Mouse (Mus musculus) midbrain, embryonic 12.5 days (tissue): ENCODE measurements around the gene E2f1. TPM values are rescaled to one million over a fixed set of nuclear protein-coding genes. Genes with fewer than 3 reads are reported as not detected.

Source experiments
- ATAC-seq: fragments of 200-750 bp; cut with Nextera tagmentation; 2 replicates; pipeline ENCODE4 v1.8.0; 2017; ENCODE audit warnings: low read depth, moderate TSS enrichment, moderate library complexity; ENCODE audit not compliant: low FRiP score
- H3K27ac ChIP-seq: fragments of 300-500 bp; sonication (generic); replicated peaks from 2 replicates; pipeline ENCODE4 v1.5.1; 2016; ENCODE audit warnings: mild to moderate bottlenecking
- H3K27me3 ChIP-seq: fragments of 300-500 bp; sonication (generic); 2 replicates; pipeline ENCODE4 v1.6.1; 2016; ENCODE audit warnings: mild to moderate bottlenecking
- H3K36me3 ChIP-seq: fragments of 300-500 bp; sonication (generic); 2 replicates; pipeline ENCODE4 v1.6.1; 2016
- H3K4me1 ChIP-seq: fragments of 300-500 bp; sonication (generic); 2 replicates; pipeline ENCODE4 v1.6.1; 2016
- H3K4me2 ChIP-seq: fragments of 300-500 bp; sonication (generic); replicated peaks from 2 replicates; pipeline ENCODE4 v1.6.1; 2016; ENCODE audit warnings: mild to moderate bottlenecking, moderate library complexity
- H3K4me3 ChIP-seq: fragments of 300-500 bp; sonication (generic); 2 replicates; pipeline ENCODE4 v1.5.1; 2016; ENCODE audit warnings: mild to moderate bottlenecking
- H3K9ac ChIP-seq: fragments of 300-500 bp; sonication (generic); replicated peaks from 2 replicates; pipeline ENCODE4 v1.6.1; 2016; ENCODE audit warnings: mild to moderate bottlenecking, moderate library complexity
- H3K9me3 ChIP-seq: fragments of 300-500 bp; sonication (generic); 2 replicates; pipeline ENCODE4 v1.6.1; 2016; ENCODE audit warnings: mild to moderate bottlenecking
- WGBS: fragments of 180-500 bp; shearing (Covaris S2); methylation state at CpG from one replicate; pipeline ENCODE4 v1.1.7; 2016; 5-methylcytosine and 5-hydroxymethylcytosine counted together
- polyA plus RNA-seq: library from polyadenylated mRNA; unstranded; fragments of >200 nt; fragmentation: Nextera tagmentation; extraction: Ambion mirVana; gene quantifications from 2 replicates; pipeline ENCODE4 v1.2.1, GENCODE M21; 2016

Gene E2f1
- polyA plus RNA-seq = 36.0 and 41.1 TPM in 2 replicates

- Histone ChIP-seq H3K27ac (peak within 1 kb of the TSS; percentile 91), H3K27me3 (no peaks in the 10 kb centered on the region), H3K9me3 (no peaks in the 10 kb centered on the region), H3K4me2 (peak within 1 kb of the TSS; percentile 80), H3K4me1 (peaks cover 51% of the 10 kb centered on the region), H3K36me3 (no peaks in the 10 kb centered on the region), H3K4me3 (peak within 1 kb of the TSS; percentile 91), H3K9ac (peak within 1 kb of the TSS; percentile 79)
- peak; percentile 96 for ATAC-seq
- 0% methylated on average over 35 of the region's 44 CpGs for WGBS
Observed at GRCm38 (mm10) chr2:154569836-154570286, at the start of gene E2f1. TSS of gene E2f1 (minus strand) at chr2:154569892.

- H3K36me3 ChIP-seq = no peaks in the 10 kb centered on the region
- no peaks in the 10 kb centered on the region for H3K27me3 ChIP-seq
- no peak overlapping the region for H3K4me3 ChIP-seq
- no peak overlapping the region for H3K27ac ChIP-seq
- no peak overlapping the region for H3K4me2 ChIP-seq
- H3K4me1 ChIP-seq = peaks cover 14% of the 10 kb centered on the region
- no peaks in the 10 kb centered on the region for H3K9me3 ChIP-seq
- WGBS = 88% methylated on average over 3 of the region's 3 CpGs
- no peak overlapping the region for H3K9ac ChIP-seq
- ATAC-seq = no peak
Observed at GRCm38 (mm10) chr2:154617061-154617460, 47.4 kb upstream of the E2f1 start.

GRCm38 (mm10) chr2:154615674-154616073 is 46.0 kb upstream of the E2f1 start:
- Histone ChIP-seq H3K9ac (no peak overlapping the region), H3K4me1 (peaks cover 14% of the 10 kb centered on the region), H3K36me3 (no peaks in the 10 kb centered on the region), H3K4me3 (no peak overlapping the region), H3K9me3 (no peaks in the 10 kb centered on the region), H3K27me3 (no peaks in the 10 kb centered on the region), H3K27ac (no peak overlapping the region), H3K4me2 (no peak overlapping the region)
- 95% methylated on average over 5 of the region's 5 CpGs for WGBS
- ATAC-seq = no peak

DNA sequence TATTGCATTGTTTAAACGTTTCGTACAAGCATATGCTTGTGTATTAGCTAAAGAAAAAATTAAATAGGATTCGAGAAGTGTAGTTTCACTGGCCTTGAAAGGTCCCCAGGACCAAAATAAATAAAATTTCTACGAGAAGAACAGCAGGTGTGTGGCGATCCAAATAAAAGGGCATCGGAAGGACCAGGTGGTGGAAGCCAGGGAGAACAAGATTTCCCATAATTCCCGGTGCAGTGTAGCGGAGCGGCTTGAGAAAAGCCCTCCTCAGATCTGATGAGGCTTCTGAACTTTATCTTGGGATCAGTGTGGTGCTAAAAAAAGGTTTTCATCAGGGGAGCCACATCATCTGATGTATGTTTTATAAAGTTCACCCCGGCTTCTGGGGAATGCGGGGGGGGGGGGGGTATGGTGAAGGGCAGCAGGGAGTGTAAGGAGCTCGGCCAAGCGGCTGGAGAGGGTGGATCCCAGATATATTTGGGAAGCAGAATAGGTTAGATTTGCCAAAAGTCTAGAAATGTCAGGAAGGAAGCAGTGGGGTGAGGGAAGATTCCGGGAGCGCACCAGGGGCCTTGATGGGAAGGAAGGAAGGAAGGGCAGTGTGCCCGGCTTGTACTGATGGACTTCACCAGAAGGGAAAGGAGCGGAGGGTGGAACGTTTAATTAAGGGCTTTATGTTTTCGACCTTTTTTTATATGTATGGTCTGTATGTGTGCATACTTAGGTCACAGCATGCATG is 45.3 kb upstream of the E2f1 start:
- 70% methylated on average over 19 of the region's 19 CpGs for WGBS
- Histone ChIP-seq H3K9ac (no peak overlapping the region), H3K4me2 (no peak overlapping the region), H3K4me1 (peaks cover 14% of the 10 kb centered on the region), H3K27ac (peak overlapping the region; percentile 97), H3K27me3 (no peaks in the 10 kb centered on the region), H3K4me3 (no peak overlapping the region), H3K36me3 (no peaks in the 10 kb centered on the region), H3K9me3 (no peaks in the 10 kb centered on the region)
- no peak for ATAC-seq

DNA sequence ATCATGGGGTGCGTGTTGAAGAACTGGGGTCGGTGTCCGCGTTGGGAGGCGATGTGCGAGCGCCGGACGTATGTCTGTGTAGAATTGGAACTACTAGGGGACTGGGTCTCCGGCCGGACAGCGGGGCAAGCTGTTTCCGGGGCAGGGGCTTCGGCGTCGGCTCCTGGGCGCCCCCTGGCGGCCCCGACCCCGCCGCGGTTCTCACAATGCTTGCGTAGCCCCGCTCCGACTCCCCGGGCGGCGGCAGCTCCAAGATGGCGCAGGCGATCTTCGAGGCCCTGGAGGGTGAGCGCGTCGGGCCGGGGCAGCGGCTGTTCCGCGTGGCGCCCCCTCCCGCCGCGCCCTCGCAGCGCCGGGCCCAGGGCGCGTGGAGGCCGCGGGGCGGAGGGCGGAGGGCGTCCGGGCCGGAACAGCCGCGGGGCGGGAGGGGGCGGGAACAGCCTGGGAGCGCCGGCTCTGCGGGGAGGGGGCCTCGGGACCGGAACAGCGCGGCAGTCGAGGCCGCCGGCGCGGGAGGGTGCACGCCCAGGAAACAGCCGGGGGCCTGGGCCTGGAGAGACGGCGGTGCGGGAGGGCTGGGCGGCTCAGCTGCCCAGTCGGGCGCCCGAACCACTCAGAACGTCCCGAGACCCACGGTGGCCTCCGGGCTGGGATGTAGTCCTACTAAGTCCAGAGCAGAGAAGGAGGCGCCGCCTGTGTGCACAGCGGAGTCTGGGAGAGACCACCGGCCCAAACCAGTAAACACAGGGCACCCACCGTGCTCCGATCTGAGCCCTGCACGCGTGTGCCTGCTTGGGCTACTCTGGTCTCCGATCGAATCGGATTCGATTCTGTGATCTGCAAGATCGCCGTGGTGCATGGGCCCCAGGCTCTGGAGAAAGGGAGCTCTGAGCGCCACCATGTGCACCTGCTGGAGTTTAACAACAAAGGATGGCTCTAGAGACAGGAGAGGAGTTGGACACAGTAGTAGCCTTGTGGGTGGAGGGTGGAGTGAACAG is 43.7 kb upstream of the E2f1 start, which contains the start of the genes Zfp341 and 4930519P11Rik:
Zfp341 (plus strand) TSS at position 180 of the 998 bp plus-strand sequence.
4930519P11Rik (minus strand) TSS at position 320 of the 998 bp plus-strand sequence.
- Histone ChIP-seq H3K4me3 (peak within 1 kb of the TSS; percentile 54), H3K9me3 (no peaks in the 10 kb centered on the region), H3K9ac (peak within 1 kb of the TSS; percentile 74), H3K4me2 (peak within 1 kb of the TSS; percentile 64), H3K36me3 (no peaks in the 10 kb centered on the region), H3K27ac (peak within 1 kb of the TSS; percentile 97), H3K4me1 (peaks cover 14% of the 10 kb centered on the region), H3K27me3 (no peaks in the 10 kb centered on the region)
- under 1% methylated on average over 71 of the region's 98 CpGs for WGBS
- ATAC-seq = peak; percentile 93

GRCm38 (mm10) chr2:154609050-154609767 is 39.5 kb upstream of the E2f1 start:
- no peak overlapping the region for H3K4me3 ChIP-seq
- ATAC-seq = no peak
- no peak overlapping the region for H3K9ac ChIP-seq
- H3K27ac ChIP-seq = no peak overlapping the region
- 68% methylated on average over 10 of the region's 10 CpGs for WGBS
- peaks cover 10% of the 10 kb centered on the region for H3K4me1 ChIP-seq
- H3K4me2 ChIP-seq = no peak overlapping the region
- H3K36me3 ChIP-seq = no peaks in the 10 kb centered on the region
- no peaks in the 10 kb centered on the region for H3K9me3 ChIP-seq
- H3K27me3 ChIP-seq = peaks cover 5% of the 10 kb centered on the region

- no peaks in the 10 kb centered on the region for H3K36me3 ChIP-seq
- H3K4me2 ChIP-seq = no peak overlapping the region
- peaks cover 11% of the 10 kb centered on the region for H3K4me1 ChIP-seq
- H3K27me3 ChIP-seq = peaks cover 5% of the 10 kb centered on the region
- H3K4me3 ChIP-seq = no peak overlapping the region
- no peak for ATAC-seq
- no peaks in the 10 kb centered on the region for H3K9me3 ChIP-seq
- 88% methylated on average over 1 of the region's 1 CpGs for WGBS
- no peak overlapping the region for H3K9ac ChIP-seq
- no peak overlapping the region for H3K27ac ChIP-seq
Observed at GRCm38 (mm10) chr2:154606965-154607364, 37.3 kb upstream of the E2f1 start.

- Histone ChIP-seq H3K27ac (no peak overlapping the region), H3K36me3 (no peaks in the 10 kb centered on the region), H3K4me1 (peaks cover 11% of the 10 kb centered on the region), H3K4me2 (peak overlapping the region; percentile 66), H3K4me3 (peak overlapping the region; percentile 66), H3K9ac (no peak overlapping the region), H3K9me3 (no peaks in the 10 kb centered on the region), H3K27me3 (peaks cover 5% of the 10 kb centered on the region)
- whole genome bisulfite sequencing = 45% methylated on average over 7 of the region's 7 CpGs
- no peak for ATAC-seq
Observed at GRCm38 (mm10) chr2:154604156-154604555, 34.5 kb upstream of the E2f1 start.

DNA sequence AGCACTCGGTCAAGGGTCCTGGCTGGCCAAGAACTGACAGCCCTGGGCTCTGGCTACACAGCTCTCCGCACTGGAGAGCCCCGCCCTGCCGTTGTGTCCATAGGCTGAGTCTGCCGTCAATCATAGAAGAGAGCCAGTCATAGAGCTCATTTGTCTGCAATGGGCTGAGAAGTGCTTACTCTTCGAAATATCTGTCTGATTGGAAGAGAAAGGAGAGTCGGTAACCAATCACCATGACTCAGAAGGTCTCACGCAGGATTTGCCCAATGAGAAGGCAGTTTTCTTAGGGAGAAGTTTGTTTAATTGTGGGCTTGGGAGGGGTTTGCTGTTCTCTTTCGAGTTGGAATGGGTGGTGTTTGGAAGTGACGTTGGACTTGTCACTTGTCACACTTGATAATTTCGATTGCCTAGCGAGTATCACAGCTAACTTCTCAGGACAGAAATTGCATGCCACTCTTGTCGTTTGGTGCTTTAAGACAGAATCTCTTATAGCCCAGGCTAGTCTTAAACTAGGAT is 34.0 kb upstream of the E2f1 start, which contains the start of gene Pxmp4:
Pxmp4 (minus strand) TSS at position 71 of the 516 bp plus-strand sequence.
- Histone ChIP-seq H3K9me3 (no peaks in the 10 kb centered on the region), H3K9ac (peak within 1 kb of the TSS; percentile 75), H3K4me2 (peak within 1 kb of the TSS; percentile 66), H3K27ac (peak within 1 kb of the TSS; percentile 40), H3K4me1 (peaks cover 11% of the 10 kb centered on the region), H3K4me3 (peak within 1 kb of the TSS; percentile 66), H3K36me3 (no peaks in the 10 kb centered on the region), H3K27me3 (peaks cover 5% of the 10 kb centered on the region)
- ATAC-seq = peak; percentile 100
- under 1% methylated on average over 13 of the region's 13 CpGs for WGBS

DNA sequence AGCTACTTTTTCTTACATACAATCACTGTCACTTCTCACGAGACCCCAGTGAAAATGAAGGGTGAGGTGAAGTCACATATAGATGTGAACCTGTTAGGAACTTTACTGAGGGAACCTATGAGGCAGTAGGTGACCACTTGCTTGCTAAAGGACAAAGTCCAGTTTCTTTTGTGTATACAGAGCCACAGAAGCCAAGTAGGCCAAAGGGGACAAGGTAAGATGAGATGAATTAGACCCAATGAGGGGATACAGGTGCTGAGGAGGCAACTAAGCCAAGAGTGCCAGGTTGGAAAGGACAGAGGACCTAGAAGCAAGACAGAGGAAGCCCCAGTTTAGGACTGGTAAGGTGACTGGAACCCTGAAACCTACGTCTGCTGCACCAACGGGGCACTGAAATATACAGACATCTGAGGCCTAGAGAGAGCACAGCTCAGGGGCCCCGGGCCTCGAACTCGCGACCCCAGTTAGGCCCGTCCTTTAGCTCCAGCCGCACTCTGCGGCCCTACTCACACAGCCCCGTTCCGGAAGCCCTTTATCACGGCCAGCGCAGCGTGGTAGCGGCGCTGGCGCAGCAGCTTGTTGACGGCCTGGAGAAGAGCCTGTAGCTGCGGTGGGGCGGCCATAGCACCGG is 33.4 kb upstream of the E2f1 start:
- 22% methylated on average over 22 of the region's 22 CpGs for WGBS
- H3K9me3 ChIP-seq = no peaks in the 10 kb centered on the region
- H3K9ac ChIP-seq = peak overlapping the region; percentile 75
- peaks cover 5% of the 10 kb centered on the region for H3K27me3 ChIP-seq
- peaks cover 11% of the 10 kb centered on the region for H3K4me1 ChIP-seq
- peak overlapping the region; percentile 66 for H3K4me3 ChIP-seq
- peak overlapping the region; percentile 66 for H3K4me2 ChIP-seq
- H3K27ac ChIP-seq = peak overlapping the region; percentile 40
- no peaks in the 10 kb centered on the region for H3K36me3 ChIP-seq
- ATAC-seq = no peak; the same call in 1 of the 2 replicates

DNA sequence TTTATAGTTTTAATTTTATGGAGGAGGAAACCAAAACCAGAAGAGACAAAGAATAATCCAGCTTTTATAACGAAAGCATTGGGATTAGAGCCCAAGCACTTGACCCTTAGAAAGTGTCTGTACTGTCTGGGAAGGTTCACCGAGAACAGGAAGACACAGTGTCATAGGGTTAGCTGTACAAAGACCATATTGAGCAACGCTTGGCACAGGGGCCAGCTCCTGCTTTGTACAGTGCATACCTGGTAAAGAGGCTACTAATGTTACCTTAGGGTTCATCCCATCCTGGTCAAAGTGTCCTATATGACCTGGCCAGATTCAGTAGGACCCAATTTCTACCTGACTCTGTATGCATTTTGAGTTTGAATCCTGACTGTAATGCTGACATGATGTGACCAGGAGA is 31.6 kb upstream of the E2f1 start:
- 73% methylated on average over 3 of the region's 3 CpGs for WGBS
- Histone ChIP-seq H3K36me3 (no peaks in the 10 kb centered on the region), H3K4me2 (no peak overlapping the region)

More for the DNA sequence above, 31.6 kb upstream of the E2f1 start:
- Histone ChIP-seq H3K9ac (no peak overlapping the region), H3K4me1 (peaks cover 11% of the 10 kb centered on the region), H3K9me3 (no peaks in the 10 kb centered on the region), H3K27me3 (peaks cover 5% of the 10 kb centered on the region), H3K4me3 (no peak overlapping the region), H3K27ac (no peak overlapping the region)
- ATAC-seq = no peak
